ENCODE assay signal across 18 mouse cellular contexts in genomic region chr13:29233970-29234369, GRCm38 (mm10).
"Had no signal": no experiment of that assay in that cellular context is flagged by ENCODE, and none has a peak within 500 bp of the region (broad histone marks: within the 10 kb centered on the region; RNA-seq: fewer than 3 reads in every experiment).

No protein-coding gene starts in this region.

- H3K4me3 ChIP-seq: left cerebral cortex, adult 2 months; liver, embryonic 13.5 days; neural tube, embryonic 12.5 days had no signal

- H3K27me3 ChIP-seq: liver, embryonic 13.5 days; neural tube, embryonic 12.5 days had no signal

- DNase-seq: kidney, adult 9 months; kidney, postnatal 25 days; layer of hippocampus, postnatal 36 days; liver, embryonic 13.5 days; lung, adult 2 months; lung, postnatal 14 days; lung, postnatal 4 days; midbrain, embryonic 14.5 days; right cerebral cortex, postnatal 14 days; right cerebral cortex, postnatal 4 days; thymus, adult 2 months; thymus, postnatal 14 days; thymus, postnatal 4 days had no signal

- ATAC-seq: intestine, embryonic 16.5 days had no signal

- H3K9me3 ChIP-seq: liver, embryonic 13.5 days had no signal

- H3K27ac ChIP-seq: left cerebral cortex, adult 2 months; liver, embryonic 13.5 days; neural tube, embryonic 12.5 days; stomach, postnatal 0 days had no signal

- H3K4me1 ChIP-seq: liver, embryonic 13.5 days; neural tube, embryonic 12.5 days had no signal

- H3K4me2 ChIP-seq: liver, embryonic 13.5 days; midbrain, embryonic 11.5 days; neural tube, embryonic 12.5 days had no signal

- H3K36me3 ChIP-seq: liver, embryonic 13.5 days; neural tube, embryonic 12.5 days had no signal

- H3K9ac ChIP-seq: liver, embryonic 13.5 days; neural tube, embryonic 12.5 days had no signal
